Mouse (Mus musculus) stomach, postnatal 0 days (tissue): Measurements from ENCODE around the gene Gif.
A peak's percentile ranks its signal among the peaks of the same experiment; 100 is the strongest.

ENCODE experiments used
- CTCF ChIP-seq: IDR thresholded peaks from 2 replicates; pipeline ENCODE4 v1.5.1; 2016; ENCODE audit warnings: antibody characterized with exemption, low read depth, mild to moderate bottlenecking, moderate library complexity
- EP300 ChIP-seq: optimal IDR thresholded peaks from 2 replicates; pipeline ENCODE3; 2016; ENCODE audit warnings: antibody characterized with exemption

DNA sequence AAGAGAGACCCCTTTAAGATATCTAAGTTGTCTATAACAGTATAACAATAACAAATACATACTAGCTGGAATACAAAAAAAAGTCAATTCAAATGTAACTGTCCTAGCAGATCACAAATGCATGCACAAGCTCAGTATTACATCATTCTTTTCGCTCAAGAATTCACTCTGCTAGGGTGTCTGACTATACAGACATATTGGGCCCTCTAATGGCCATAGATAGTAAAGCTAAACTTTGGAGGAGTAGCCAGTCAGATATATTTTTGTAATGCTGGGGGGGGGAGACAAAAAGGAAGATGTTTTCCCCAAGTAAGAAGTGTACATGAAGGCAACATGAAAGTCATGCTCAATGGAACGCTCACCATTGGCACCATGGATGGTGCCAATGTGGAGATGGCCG lies 17.7 kb downstream of the Gif start:
- TF ChIP-seq CTCF, result peak; percentile 55
- TF ChIP-seq EP300, result no peak
